Mouse (Mus musculus): ENCODE results near the gene Timm17a. TPM values are rescaled to one million over a fixed set of nuclear protein-coding genes. Genes with fewer than 3 reads are reported as not detected.
A peak's percentile ranks its signal among the peaks of the same experiment; 100 is the strongest.

Gene Timm17a
- total RNA-seq (2021), result 100 to 1,000 TPM; 155 to 166 TPM

DNA sequence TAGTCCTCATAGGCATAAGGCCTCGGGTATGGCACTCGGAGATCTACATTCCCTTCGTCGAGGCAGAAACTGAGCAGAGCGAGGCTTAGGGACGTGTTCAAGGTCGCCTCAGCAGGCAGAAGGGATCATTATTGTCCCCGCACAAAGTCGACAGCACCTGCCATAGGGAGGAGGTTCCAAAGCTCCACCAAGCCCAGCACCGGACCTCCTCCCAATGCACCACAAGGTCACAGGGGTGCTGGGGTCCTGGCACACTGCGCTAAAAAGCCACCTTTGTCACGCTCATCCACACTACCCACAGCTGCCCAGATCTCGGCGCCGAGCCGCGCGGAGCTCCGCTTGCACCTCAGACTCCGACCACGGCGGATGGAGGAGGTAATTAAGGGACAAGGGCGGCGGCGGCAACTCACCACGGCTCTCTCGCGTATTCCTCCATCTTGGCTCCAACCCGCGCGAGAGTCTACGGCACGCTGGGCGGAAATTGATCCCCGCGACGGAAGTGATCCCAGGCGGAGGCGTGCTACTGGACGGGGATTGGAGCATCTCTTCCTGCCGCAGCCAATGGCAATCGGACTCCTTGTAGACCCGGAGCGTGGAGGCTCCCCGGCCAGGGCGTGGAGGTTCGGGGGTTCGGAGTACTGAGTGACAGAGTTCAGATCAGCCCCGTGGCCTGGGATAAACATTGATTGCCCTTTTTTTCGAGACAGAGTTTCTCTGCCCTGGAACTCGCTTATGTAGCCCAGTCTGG lies at the start of gene Timm17a:
Timm17a (minus strand) TSS at position 495 of the 748 bp plus-strand sequence.
- DNase-seq (ENCODE audit: extremely low spot score in 1 of 2, low spot score in 2 of 2), result peak; percentile 95
- intact Hi-C loops (cut with DNase I), result loop anchor here (2.0 kb wide), 1 partner anchor 55 kb away; no protein-coding TSS in a partner anchor

- DNase-seq (ENCODE audit: extremely low spot score in 1 of 2, low spot score in 2 of 2), result no peak
- intact Hi-C loops (cut with DNase I), result loop anchor here (10.0 kb wide), 2 partner anchors 107 to 387 kb away; partner anchors contain the start of gene Elf3
These were observed 48.5 kb upstream of the Timm17a start for GRCm38 (mm10) chr1:135362115-135362514.

- no peak for DNase-seq (ENCODE audit: extremely low spot score in 1 of 2, low spot score in 2 of 2)
- intact Hi-C loops (cut with DNase I), result loop anchor here (10.0 kb wide), 2 partner anchors 107 to 387 kb away; partner anchors contain the start of gene Elf3
These were observed 47.9 kb upstream of the Timm17a start for GRCm38 (mm10) chr1:135361491-135361890.

DNA sequence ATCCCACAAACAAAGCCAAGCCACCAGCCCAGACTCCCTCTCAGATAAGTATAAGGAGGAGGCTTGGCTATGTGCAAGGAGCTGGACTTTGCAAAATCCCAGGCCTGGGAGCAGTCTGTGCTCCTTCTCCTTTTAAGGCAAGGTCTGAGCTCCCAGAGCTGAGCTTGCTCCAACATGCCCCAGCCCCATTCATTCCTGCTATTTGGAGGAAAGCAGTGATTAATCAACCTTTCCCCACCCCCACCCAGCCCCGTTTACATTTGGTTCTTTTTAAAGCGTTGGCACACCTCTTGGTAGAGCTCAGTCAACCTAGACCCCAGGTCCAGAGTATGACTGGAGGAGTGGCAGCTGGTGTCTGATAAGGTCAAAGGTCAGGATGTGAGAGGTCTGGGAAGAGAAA lies 45.5 kb upstream of the Timm17a start:
- DNase-seq (ENCODE audit: extremely low spot score in 1 of 2, low spot score in 2 of 2), result no peak
- intact Hi-C loops (cut with DNase I), result no loop called here

- DNase-seq (ENCODE audit: extremely low spot score in 1 of 2, low spot score in 2 of 2), result peak in 1 of 2 experiments; percentile 63
- intact Hi-C loops (cut with DNase I), result no loop called here
These were observed 38.4 kb upstream of the Timm17a start for GRCm38 (mm10) chr1:135351953-135352352.

- intact Hi-C loops (cut with DNase I), result no loop called here
- peak; percentile 36 to 78 for DNase-seq (ENCODE audit: extremely low spot score in 1 of 2, low spot score in 2 of 2)
These were observed 34.1 kb upstream of the Timm17a start for GRCm38 (mm10) chr1:135347498-135348169.

DNA sequence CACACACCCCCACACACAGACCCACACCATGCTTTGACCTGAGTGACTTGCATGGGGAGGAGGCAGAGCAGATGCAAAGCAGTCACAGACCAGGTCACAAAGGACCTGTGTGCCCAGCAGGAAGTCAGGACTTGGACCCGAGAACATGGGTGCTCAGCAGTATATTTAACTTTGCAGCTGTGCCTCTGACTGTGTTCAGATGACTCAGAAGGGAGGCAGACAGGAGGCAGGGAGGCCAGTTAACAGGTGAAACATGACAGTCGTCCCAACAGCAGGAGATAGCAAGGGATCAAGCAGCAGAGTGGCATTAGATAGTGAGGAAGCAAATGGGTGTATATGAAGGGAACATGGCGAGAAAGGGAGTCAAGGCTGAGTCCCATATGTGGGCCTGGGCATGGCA lies 33.3 kb upstream of the Timm17a start:
- intact Hi-C loops (cut with DNase I), result no loop called here
- no peak for DNase-seq (ENCODE audit: extremely low spot score in 1 of 2, low spot score in 2 of 2)

- intact Hi-C loops (cut with DNase I), result no loop called here
- no peak for DNase-seq (ENCODE audit: extremely low spot score in 1 of 2, low spot score in 2 of 2)
These were observed 30.4 kb upstream of the Timm17a start for GRCm38 (mm10) chr1:135344026-135344425.

DNA sequence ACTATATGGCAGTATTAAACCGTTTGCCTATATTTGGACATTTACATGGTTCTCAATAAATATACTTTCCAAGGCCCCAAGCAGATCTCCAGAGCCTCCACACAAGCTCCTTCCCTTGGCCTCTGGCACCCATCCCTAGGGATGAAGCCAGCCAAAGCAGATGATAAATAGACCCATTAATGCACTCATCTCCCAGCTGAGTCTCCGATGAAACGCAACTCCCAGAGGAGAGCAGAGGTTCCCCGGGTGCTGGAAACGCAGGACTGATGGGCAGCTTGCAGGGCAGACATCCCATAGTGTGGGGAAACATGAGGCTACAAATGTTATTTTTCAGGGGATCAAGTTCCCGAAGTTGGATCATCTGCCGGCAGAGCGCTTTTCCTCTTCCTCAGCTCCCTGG lies 28.4 kb upstream of the Timm17a start:
- intact Hi-C loops (cut with DNase I), result no loop called here

DNA sequence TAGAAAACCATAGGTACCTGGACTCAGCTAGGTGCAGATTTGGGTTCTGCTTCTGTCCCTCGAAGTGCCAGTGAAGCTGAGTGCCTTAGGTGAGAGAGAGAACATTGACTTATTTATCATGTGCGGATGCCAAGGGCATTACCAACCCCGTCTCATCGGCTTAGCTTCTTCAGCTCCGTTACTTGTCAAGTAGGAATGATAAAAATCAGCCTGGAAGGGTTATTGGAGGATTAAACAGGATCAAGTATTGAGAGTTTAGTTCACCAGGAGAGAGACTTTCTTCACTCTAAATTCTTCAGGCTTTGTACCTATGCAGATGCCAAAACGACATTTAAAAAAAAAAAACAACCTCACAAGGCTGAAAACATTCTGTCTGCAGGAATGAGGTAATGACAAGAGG lies 17.0 kb upstream of the Timm17a start:
- no peak for DNase-seq (ENCODE audit: extremely low spot score in 1 of 2, low spot score in 2 of 2)
- intact Hi-C loops (cut with DNase I), result no loop called here

More for the DNA sequence above, 28.4 kb upstream of the Timm17a start:
- no peak for DNase-seq (ENCODE audit: extremely low spot score in 1 of 2, low spot score in 2 of 2)

- intact Hi-C loops (cut with DNase I), result no loop called here
- no peak for DNase-seq (ENCODE audit: extremely low spot score in 1 of 2, low spot score in 2 of 2)
These were observed 14.8 kb upstream of the Timm17a start for GRCm38 (mm10) chr1:135328368-135328767.

DNA sequence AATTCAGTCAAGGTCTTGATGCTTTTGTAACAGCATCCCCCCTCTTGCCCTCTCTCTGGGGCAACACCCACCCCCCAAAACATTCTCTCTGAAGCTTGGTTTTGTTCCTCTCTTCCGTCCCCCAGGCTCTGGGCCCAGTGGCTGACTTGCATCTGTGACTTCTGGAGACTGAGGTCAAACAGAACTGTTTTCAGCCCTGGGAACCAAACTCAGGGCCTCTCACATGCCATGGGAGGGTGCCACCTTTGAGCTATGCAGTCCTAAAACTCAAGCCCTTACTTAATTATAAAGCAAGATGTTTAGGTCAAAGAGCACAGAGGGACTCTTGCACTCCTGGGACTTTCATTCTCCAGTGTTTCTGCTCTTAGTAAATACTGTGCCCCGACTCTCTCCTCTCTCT lies 12.4 kb upstream of the Timm17a start:
- DNase-seq (ENCODE audit: extremely low spot score in 1 of 2, low spot score in 2 of 2), result no peak
- intact Hi-C loops (cut with DNase I), result no loop called here

DNA sequence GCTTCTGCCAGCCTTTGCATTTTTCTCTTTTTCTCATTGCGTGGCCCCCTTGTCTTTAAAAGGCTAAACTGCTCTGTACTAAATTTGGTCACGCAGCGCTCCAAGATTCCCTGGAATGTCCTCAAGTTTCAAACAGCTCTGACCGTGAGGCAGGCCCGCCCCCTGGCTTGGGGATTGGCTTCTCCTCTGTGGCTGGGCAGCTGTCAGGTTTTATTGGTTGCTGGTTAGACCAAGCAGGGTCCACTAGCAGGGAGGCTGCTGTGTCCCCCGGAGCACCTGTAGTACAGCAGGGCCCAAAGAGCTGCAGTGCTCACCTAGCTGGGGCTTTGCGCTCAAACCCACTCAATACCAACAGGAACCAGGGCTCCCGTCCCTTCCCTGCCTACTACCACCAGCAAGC lies 11.0 kb upstream of the Timm17a start, which contains the start of gene Lmod1:
Lmod1 (plus strand) TSS at position 237 of the 400 bp plus-strand sequence.
- DNase-seq (ENCODE audit: extremely low spot score in 1 of 2, low spot score in 2 of 2), result peak in 1 of 2 experiments; percentile 75
- intact Hi-C loops (cut with DNase I), result no loop called here

DNA sequence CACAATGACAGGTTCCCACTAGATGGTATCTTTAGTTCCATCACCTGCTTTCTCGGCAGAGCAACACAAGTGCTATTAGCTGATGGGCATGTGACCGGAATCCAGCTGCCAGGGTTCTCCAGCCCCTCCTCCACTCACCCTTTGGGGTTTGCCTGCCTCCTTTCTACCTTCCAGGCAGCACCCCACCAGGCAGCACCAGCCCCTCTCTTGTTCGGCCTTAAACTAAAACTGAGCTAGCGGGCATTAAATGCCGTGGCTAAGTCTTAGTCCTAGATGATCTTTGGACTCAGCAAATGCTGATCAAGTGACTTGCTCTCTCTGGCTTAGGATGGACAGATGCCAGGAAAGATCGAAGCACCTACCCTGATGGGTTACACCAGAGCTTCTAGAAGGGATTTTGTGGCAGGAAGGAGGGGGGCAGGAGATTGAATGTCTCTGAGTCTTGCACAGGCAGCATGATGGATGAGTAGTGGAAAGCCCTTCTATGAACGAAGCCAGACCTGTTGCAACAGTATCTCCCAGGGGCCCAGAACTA lies 9.9 kb upstream of the Timm17a start:
- intact Hi-C loops (cut with DNase I), result no loop called here
- DNase-seq (ENCODE audit: extremely low spot score in 1 of 2, low spot score in 2 of 2), result no peak

GRCm38 (mm10) chr1:135312201-135312600 lies 1.4 kb downstream of the Timm17a start:
- intact Hi-C loops (cut with DNase I), result loop anchor here (2.0 kb wide), 1 partner anchor 57 kb away; no protein-coding TSS in a partner anchor
- DNase-seq (ENCODE audit: extremely low spot score in 1 of 2, low spot score in 2 of 2), result no peak

DNA sequence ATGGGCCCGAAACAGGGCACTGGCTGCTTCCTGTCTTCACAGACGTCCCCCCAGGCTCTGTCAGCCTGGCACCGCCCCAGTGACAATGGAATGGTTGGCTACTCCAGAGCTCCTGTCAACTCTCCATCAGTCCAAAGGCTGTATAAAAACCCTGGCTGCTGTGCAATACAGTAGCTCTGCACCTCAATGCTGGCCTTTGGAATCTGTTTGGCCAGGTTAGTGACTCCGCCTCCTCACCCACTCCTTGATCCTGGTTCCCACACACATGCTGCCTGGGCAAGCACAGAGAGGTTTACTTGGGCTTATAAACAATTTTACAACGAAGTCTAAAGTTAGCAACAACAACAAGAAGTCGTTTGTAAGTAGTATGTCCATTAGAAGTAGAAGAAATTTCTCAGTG lies 2.2 kb downstream of the Timm17a start:
- intact Hi-C loops (cut with DNase I), result no loop called here
- no peak for DNase-seq (ENCODE audit: extremely low spot score in 1 of 2, low spot score in 2 of 2)

- intact Hi-C loops (cut with DNase I), result no loop called here
- no peak for DNase-seq (ENCODE audit: extremely low spot score in 1 of 2, low spot score in 2 of 2)
These were observed 22.7 kb downstream of the Timm17a start for GRCm38 (mm10) chr1:135290908-135291307.

DNA sequence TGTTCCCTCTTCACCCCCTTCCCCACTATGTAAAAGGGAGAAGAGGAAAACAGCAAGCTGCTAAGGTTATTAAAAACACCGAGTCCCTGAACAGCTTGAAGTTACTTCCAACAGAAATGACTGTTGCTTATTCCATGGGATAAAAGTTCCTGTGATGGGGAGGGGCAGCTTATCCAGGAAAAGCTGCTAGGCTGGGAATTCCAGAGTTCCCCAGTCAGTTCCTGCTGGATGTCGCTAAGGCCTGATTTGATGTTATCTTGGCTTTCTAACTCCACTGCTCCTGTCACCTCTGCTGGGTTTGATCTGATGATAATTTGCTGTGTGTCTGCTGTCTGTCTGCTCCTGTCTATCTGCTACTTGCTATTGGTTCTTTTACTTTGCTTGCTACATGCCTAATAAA lies 27.3 kb downstream of the Timm17a start:
- intact Hi-C loops (cut with DNase I), result no loop called here
- DNase-seq (ENCODE audit: extremely low spot score in 1 of 2, low spot score in 2 of 2), result no peak

- peak; percentile 48 to 87 for DNase-seq (ENCODE audit: extremely low spot score in 1 of 2, low spot score in 2 of 2)
- intact Hi-C loops (cut with DNase I), result loop anchor here (5.0 kb wide), 1 partner anchor 83 kb away; no protein-coding TSS in a partner anchor
These were observed 29.7 kb downstream of the Timm17a start, which contains the start of gene Rnpep for GRCm38 (mm10) chr1:135283826-135284291. Gene Rnpep, minus strand, starts transcription at chr1:135284084.
